Mouse (Mus musculus): ENCODE data around the gene Agxt. TPM values are rescaled to one million over a fixed set of nuclear protein-coding genes. Genes with fewer than 3 reads are reported as not detected.

Gene Agxt
- polyA plus RNA-seq, 1 experiment from 2014 or later, result not detected

GRCm38 (mm10) chr1:93132676-93133075 is 2.4 kb upstream of the Agxt start:
- no peaks in the 10 kb centered on the region for H3K4me1 ChIP-seq (replicated peaks; ENCODE audit: control insufficient read depth, insufficient read depth, low read length)
- no peak overlapping the region for H3K27ac ChIP-seq (ENCODE audit: low read depth)
- DNase-seq (ENCODE audit: low spot score) (no peak), ATAC-seq (replicated peaks; ENCODE audit: low FRiP score, low TSS enrichment, low read depth) (no peak)
- 60% methylated on average over 8 of the region's 8 CpGs for WGBS
- H3K9me3 ChIP-seq (ENCODE audit: control insufficient read depth, low read length), result no peaks in the 10 kb centered on the region
- no peak overlapping the region for H3K9ac ChIP-seq (ENCODE audit: low read length)
- H3K36me3 ChIP-seq (ENCODE audit: control insufficient read depth, insufficient read depth, low read length), result no peaks in the 10 kb centered on the region
- H3K4me3 ChIP-seq (ENCODE audit: low read depth, low read length), result no peak overlapping the region
- no peak overlapping the region for H3K4me2 ChIP-seq (ENCODE audit: low read length)
- no peaks in the 10 kb centered on the region for H3K27me3 ChIP-seq (replicated peaks; ENCODE audit: control insufficient read depth, insufficient read depth, low read length)

- Histone ChIP-seq H3K4me3 (ENCODE audit: low read depth, low read length) (no peak overlapping the region), H3K36me3 (ENCODE audit: control insufficient read depth, insufficient read depth, low read length) (no peaks in the 10 kb centered on the region), H3K9me3 (ENCODE audit: control insufficient read depth, low read length) (no peaks in the 10 kb centered on the region), H3K27ac (ENCODE audit: low read depth) (no peak overlapping the region), H3K9ac (ENCODE audit: low read length) (no peak overlapping the region), H3K4me2 (ENCODE audit: low read length) (no peak overlapping the region), H3K4me1 (replicated peaks; ENCODE audit: control insufficient read depth, insufficient read depth, low read length) (peaks cover 3% of the 10 kb centered on the region; the same call in 1 of the 2 replicates), H3K27me3 (replicated peaks; ENCODE audit: control insufficient read depth, insufficient read depth, low read length) (no peaks in the 10 kb centered on the region)
- DNase-seq (ENCODE audit: low spot score), result peak; percentile 67
- peak; percentile 30; the same call in 1 of the 2 replicates for ATAC-seq (replicated peaks; ENCODE audit: low FRiP score, low TSS enrichment, low read depth)
- WGBS, result 79% methylated on average over 6 of the region's 6 CpGs
These were observed 3.5 kb downstream of the Agxt start for GRCm38 (mm10) chr1:93138534-93138933.

GRCm38 (mm10) chr1:93139713-93140112 is 4.7 kb downstream of the Agxt start:
- Histone ChIP-seq H3K4me1 (replicated peaks; ENCODE audit: control insufficient read depth, insufficient read depth, low read length) (peaks cover 3% of the 10 kb centered on the region; the same call in 1 of the 2 replicates), H3K4me3 (ENCODE audit: low read depth, low read length) (no peak overlapping the region), H3K27me3 (replicated peaks; ENCODE audit: control insufficient read depth, insufficient read depth, low read length) (no peaks in the 10 kb centered on the region), H3K27ac (ENCODE audit: low read depth) (no peak overlapping the region), H3K4me2 (ENCODE audit: low read length) (no peak overlapping the region), H3K9me3 (ENCODE audit: control insufficient read depth, low read length) (no peaks in the 10 kb centered on the region), H3K36me3 (ENCODE audit: control insufficient read depth, insufficient read depth, low read length) (no peaks in the 10 kb centered on the region), H3K9ac (ENCODE audit: low read length) (no peak overlapping the region)
- ATAC-seq (replicated peaks; ENCODE audit: low FRiP score, low TSS enrichment, low read depth) (no peak), DNase-seq (ENCODE audit: low spot score) (no peak)
- WGBS, result 79% methylated on average over 7 of the region's 7 CpGs

GRCm38 (mm10) chr1:93142871-93143270 is 7.8 kb downstream of the Agxt start:
- Histone ChIP-seq H3K27ac (ENCODE audit: low read depth) (no peak overlapping the region), H3K27me3 (replicated peaks; ENCODE audit: control insufficient read depth, insufficient read depth, low read length) (no peaks in the 10 kb centered on the region), H3K4me2 (ENCODE audit: low read length) (no peak overlapping the region), H3K9ac (ENCODE audit: low read length) (no peak overlapping the region), H3K9me3 (ENCODE audit: control insufficient read depth, low read length) (no peaks in the 10 kb centered on the region), H3K4me1 (replicated peaks; ENCODE audit: control insufficient read depth, insufficient read depth, low read length) (peaks cover 3% of the 10 kb centered on the region; the same call in 1 of the 2 replicates), H3K36me3 (ENCODE audit: control insufficient read depth, insufficient read depth, low read length) (no peaks in the 10 kb centered on the region), H3K4me3 (ENCODE audit: low read depth, low read length) (no peak overlapping the region)
- ATAC-seq (replicated peaks; ENCODE audit: low FRiP score, low TSS enrichment, low read depth), result no peak
- 89% methylated on average over 1 of the region's 1 CpGs for WGBS
- DNase-seq (ENCODE audit: low spot score), result no peak

- Histone ChIP-seq H3K9me3 (ENCODE audit: control insufficient read depth, low read length) (no peaks in the 10 kb centered on the region), H3K27me3 (replicated peaks; ENCODE audit: control insufficient read depth, insufficient read depth, low read length) (no peaks in the 10 kb centered on the region), H3K27ac (ENCODE audit: low read depth) (no peak overlapping the region), H3K4me2 (ENCODE audit: low read length) (no peak overlapping the region), H3K4me1 (replicated peaks; ENCODE audit: control insufficient read depth, insufficient read depth, low read length) (no peaks in the 10 kb centered on the region), H3K4me3 (ENCODE audit: low read depth, low read length) (no peak overlapping the region), H3K9ac (ENCODE audit: low read length) (no peak overlapping the region), H3K36me3 (ENCODE audit: control insufficient read depth, insufficient read depth, low read length) (no peaks in the 10 kb centered on the region)
- ATAC-seq (replicated peaks; ENCODE audit: low FRiP score, low TSS enrichment, low read depth) (no peak), DNase-seq (ENCODE audit: low spot score) (no peak)
- 76% methylated on average over 9 of the region's 9 CpGs for WGBS
These were observed 9.1 kb downstream of the Agxt start for GRCm38 (mm10) chr1:93144176-93144575.

- Histone ChIP-seq H3K9me3 (ENCODE audit: control insufficient read depth, low read length) (no peaks in the 10 kb centered on the region), H3K36me3 (ENCODE audit: control insufficient read depth, insufficient read depth, low read length) (no peaks in the 10 kb centered on the region), H3K27ac (ENCODE audit: low read depth) (no peak overlapping the region), H3K27me3 (replicated peaks; ENCODE audit: control insufficient read depth, insufficient read depth, low read length) (no peaks in the 10 kb centered on the region), H3K9ac (ENCODE audit: low read length) (no peak overlapping the region), H3K4me2 (ENCODE audit: low read length) (no peak overlapping the region), H3K4me1 (replicated peaks; ENCODE audit: control insufficient read depth, insufficient read depth, low read length) (no peaks in the 10 kb centered on the region), H3K4me3 (ENCODE audit: low read depth, low read length) (no peak overlapping the region)
- DNase-seq (ENCODE audit: low spot score) (no peak), ATAC-seq (replicated peaks; ENCODE audit: low FRiP score, low TSS enrichment, low read depth) (no peak)
- 77% methylated on average over 2 of the region's 2 CpGs for WGBS
These were observed 16.0 kb downstream of the Agxt start for GRCm38 (mm10) chr1:93150907-93151661.

GRCm38 (mm10) chr1:93157566-93157965 is 22.5 kb downstream of the Agxt start:
- no peaks in the 10 kb centered on the region for H3K27me3 ChIP-seq (replicated peaks; ENCODE audit: control insufficient read depth, insufficient read depth, low read length)
- 83% methylated on average over 4 of the region's 4 CpGs for WGBS

GRCm38 (mm10) chr1:93158916-93159315 is 23.9 kb downstream of the Agxt start:
- DNase-seq (ENCODE audit: low spot score) (no peak), ATAC-seq (replicated peaks; ENCODE audit: low FRiP score, low TSS enrichment, low read depth) (no peak)
- no peaks in the 10 kb centered on the region for H3K27me3 ChIP-seq (replicated peaks; ENCODE audit: control insufficient read depth, insufficient read depth, low read length)
- no peak overlapping the region for H3K4me3 ChIP-seq (ENCODE audit: low read depth, low read length)
- H3K9me3 ChIP-seq (ENCODE audit: control insufficient read depth, low read length), result no peaks in the 10 kb centered on the region
- 65% methylated on average over 8 of the region's 8 CpGs for WGBS
- no peaks in the 10 kb centered on the region; the same call in 1 of the 2 replicates for H3K4me1 ChIP-seq (replicated peaks; ENCODE audit: control insufficient read depth, insufficient read depth, low read length)
- no peaks in the 10 kb centered on the region for H3K36me3 ChIP-seq (ENCODE audit: control insufficient read depth, insufficient read depth, low read length)
- H3K27ac ChIP-seq (ENCODE audit: low read depth), result no peak overlapping the region
- H3K4me2 ChIP-seq (ENCODE audit: low read length), result no peak overlapping the region
- H3K9ac ChIP-seq (ENCODE audit: low read length), result no peak overlapping the region

More at GRCm38 (mm10) chr1:93157566-93157965, 22.5 kb downstream of the Agxt start:
- no peaks in the 10 kb centered on the region; the same call in 1 of the 2 replicates for H3K4me1 ChIP-seq (replicated peaks; ENCODE audit: control insufficient read depth, insufficient read depth, low read length)
- ATAC-seq (replicated peaks; ENCODE audit: low FRiP score, low TSS enrichment, low read depth) (no peak), DNase-seq (ENCODE audit: low spot score) (no peak)
- no peak overlapping the region for H3K4me2 ChIP-seq (ENCODE audit: low read length)
- no peaks in the 10 kb centered on the region for H3K36me3 ChIP-seq (ENCODE audit: control insufficient read depth, insufficient read depth, low read length)
- H3K9ac ChIP-seq (ENCODE audit: low read length), result no peak overlapping the region
- H3K9me3 ChIP-seq (ENCODE audit: control insufficient read depth, low read length), result no peaks in the 10 kb centered on the region
- no peak overlapping the region for H3K27ac ChIP-seq (ENCODE audit: low read depth)
- no peak overlapping the region for H3K4me3 ChIP-seq (ENCODE audit: low read depth, low read length)

All from intestine, embryonic 14.5 days (tissue).